Mouse (Mus musculus): ENCODE data around the gene 1700001O22Rik.

- TF ChIP-seq POLR2A (IDR thresholded peaks at IDR 0.05; ENCODE audit: borderline replicate concordance, extremely low read depth, insufficient read depth, insufficient read length, poor library complexity, severe bottlenecking) (no peak), CTCF (IDR thresholded peaks at IDR 0.05; ENCODE audit: borderline replicate concordance, extremely low read depth, insufficient read depth, insufficient read length) (no peak)
These were observed 16.0 kb downstream of the 1700001O22Rik start for GRCm38 (mm10) chr2:30787466-30787865.
